Mouse (Mus musculus) liver, embryonic 15.5 days (tissue): Measurements from ENCODE around the gene P3h2. TPM values are rescaled to one million over a fixed set of nuclear protein-coding genes. Genes with fewer than 3 reads are reported as not detected.

ENCODE experiments used
- ATAC-seq: fragments of 200-750 bp; cut with Nextera tagmentation; 2 replicates; pipeline ENCODE4 v1.8.0; 2017; ENCODE audit warnings: moderate number of reproducible peaks, mild to moderate bottlenecking, moderate library complexity; ENCODE audit not compliant: insufficient read depth
- H3K27ac ChIP-seq: fragments of 300-500 bp; sonication (generic); replicated peaks from 2 replicates; pipeline ENCODE4 v1.5.1; 2015; ENCODE audit warnings: mild to moderate bottlenecking, inconsistent platforms
- H3K27me3 ChIP-seq: fragments of 300-500 bp; sonication (generic); 2 replicates; pipeline ENCODE4 v1.6.1; 2015; ENCODE audit warnings: mild to moderate bottlenecking, inconsistent platforms
- H3K36me3 ChIP-seq: fragments of 300-500 bp; sonication (generic); replicated peaks from 2 replicates; pipeline ENCODE4 v1.6.1; 2015; ENCODE audit warnings: moderate library complexity, mild to moderate bottlenecking, inconsistent platforms
- H3K4me1 ChIP-seq: fragments of 300-500 bp; sonication (generic); replicated peaks from 2 replicates; pipeline ENCODE4 v1.6.1; 2015; ENCODE audit warnings: inconsistent platforms
- H3K4me2 ChIP-seq: fragments of 300-500 bp; sonication (generic); 2 replicates; pipeline ENCODE4 v1.6.1; 2015; ENCODE audit warnings: moderate library complexity, mild to moderate bottlenecking, inconsistent platforms
- H3K4me3 ChIP-seq: fragments of 300-500 bp; sonication (generic); replicated peaks from 2 replicates; pipeline ENCODE4 v1.5.1; 2015; ENCODE audit warnings: mild to moderate bottlenecking, inconsistent platforms
- H3K9ac ChIP-seq: fragments of 300-500 bp; sonication (generic); 2 replicates; pipeline ENCODE4 v1.6.1; 2015; ENCODE audit warnings: moderate library complexity, mild to moderate bottlenecking, inconsistent platforms
- H3K9me3 ChIP-seq: fragments of 300-500 bp; sonication (generic); replicated peaks from 2 replicates; pipeline ENCODE4 v1.6.1; 2016; ENCODE audit warnings: inconsistent platforms
- WGBS: fragments of 180-500 bp; shearing (Covaris S2); methylation state at CpG from one replicate; pipeline ENCODE4 v1.1.7; 2015; ENCODE audit warnings: mixed read lengths; ENCODE audit not compliant: insufficient replicate concordance; 5-methylcytosine and 5-hydroxymethylcytosine counted together
- polyA plus RNA-seq: library from polyadenylated mRNA; unstranded; fragments of >200 nt; fragmentation: Nextera tagmentation; extraction: Ambion mirVana; gene quantifications from 2 replicates; pipeline ENCODE4 v1.2.1, GENCODE M21; 2015

Gene P3h2
- polyA plus RNA-seq, 1 experiment from 2014 or later, result 0.76 TPM

DNA sequence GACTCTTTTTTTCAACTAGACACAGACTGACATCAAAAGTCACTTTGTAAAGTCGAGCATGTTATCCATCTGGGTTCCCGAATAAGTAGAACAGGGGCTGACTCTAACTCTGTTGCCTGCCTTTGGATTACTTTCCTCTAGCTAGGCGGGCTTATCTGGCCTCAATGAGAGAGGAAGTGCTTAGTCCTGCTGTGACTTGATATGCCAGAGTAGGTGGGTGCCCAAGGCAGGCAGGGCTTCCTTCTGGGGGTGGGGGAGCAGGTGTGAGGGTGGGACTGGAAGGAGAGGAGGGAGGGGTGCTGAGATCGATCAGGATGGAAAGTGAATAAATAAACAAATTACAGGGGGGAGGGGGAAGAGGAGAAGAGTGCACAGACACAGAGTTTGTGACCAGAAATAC lies 11.7 kb downstream of the P3h2 start:
- WGBS, result 16% methylated on average over 4 of the region's 4 CpGs
- no peaks in the 10 kb centered on the region for H3K27me3 ChIP-seq
- no peak overlapping the region for H3K9ac ChIP-seq
- no peak overlapping the region for H3K4me2 ChIP-seq
- H3K4me3 ChIP-seq, result no peak overlapping the region
- ATAC-seq, result no peak
- H3K4me1 ChIP-seq, result no peaks in the 10 kb centered on the region
- no peaks in the 10 kb centered on the region for H3K9me3 ChIP-seq
- H3K36me3 ChIP-seq, result no peaks in the 10 kb centered on the region
- no peak overlapping the region for H3K27ac ChIP-seq

DNA sequence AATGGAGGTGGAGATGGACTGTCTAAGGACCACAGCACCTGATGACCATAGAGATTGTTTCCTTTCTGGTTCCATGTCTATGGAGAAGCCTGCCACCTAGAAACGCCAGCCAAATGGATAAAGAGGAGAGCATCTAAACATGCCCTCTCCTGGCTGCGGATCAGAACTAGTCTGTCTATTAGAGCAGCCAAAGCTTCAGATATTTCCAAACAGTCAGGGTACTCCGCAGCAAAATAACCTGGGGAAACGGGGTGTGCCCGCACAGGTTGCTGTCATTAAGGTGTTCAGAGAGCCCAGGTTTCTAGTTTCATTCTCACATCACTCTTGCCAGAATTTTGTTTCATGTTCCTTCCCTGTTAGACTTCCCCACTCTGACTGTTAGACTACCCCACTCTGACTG lies 16.6 kb downstream of the P3h2 start:
- no peaks in the 10 kb centered on the region for H3K9me3 ChIP-seq
- no peaks in the 10 kb centered on the region for H3K27me3 ChIP-seq
- no peak overlapping the region for H3K27ac ChIP-seq
- H3K4me2 ChIP-seq, result no peak overlapping the region
- 66% methylated on average over 5 of the region's 5 CpGs for WGBS
- H3K4me1 ChIP-seq, result no peaks in the 10 kb centered on the region
- no peak overlapping the region for H3K4me3 ChIP-seq
- H3K9ac ChIP-seq, result no peak overlapping the region
- H3K36me3 ChIP-seq, result no peaks in the 10 kb centered on the region
- ATAC-seq, result no peak

DNA sequence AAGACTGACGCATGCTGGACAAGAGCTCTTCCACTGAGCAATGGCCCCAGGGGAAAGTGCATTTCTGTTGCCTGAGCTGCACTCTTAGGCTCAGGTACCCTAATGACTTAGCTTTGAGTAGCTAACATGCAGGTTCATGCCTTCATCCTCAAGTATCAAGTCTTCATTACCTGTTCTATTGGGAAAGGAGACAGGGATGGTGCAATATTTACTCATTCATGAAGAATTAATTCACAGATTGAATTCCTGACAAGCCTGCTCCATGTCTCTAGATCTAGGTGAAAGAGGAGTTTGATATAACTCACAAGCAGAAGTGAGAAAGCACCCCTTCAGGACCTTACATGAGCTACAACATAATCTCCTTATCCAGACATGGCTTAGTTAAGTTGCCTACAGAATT lies 17.3 kb downstream of the P3h2 start:
- H3K36me3 ChIP-seq, result no peaks in the 10 kb centered on the region
- 61% methylated on average over 1 of the region's 1 CpGs for WGBS
- H3K4me2 ChIP-seq, result no peak overlapping the region
- no peaks in the 10 kb centered on the region for H3K9me3 ChIP-seq
- H3K27me3 ChIP-seq, result no peaks in the 10 kb centered on the region
- H3K27ac ChIP-seq, result no peak overlapping the region
- no peak for ATAC-seq
- H3K4me3 ChIP-seq, result no peak overlapping the region
- H3K9ac ChIP-seq, result no peak overlapping the region
- H3K4me1 ChIP-seq, result no peaks in the 10 kb centered on the region

DNA sequence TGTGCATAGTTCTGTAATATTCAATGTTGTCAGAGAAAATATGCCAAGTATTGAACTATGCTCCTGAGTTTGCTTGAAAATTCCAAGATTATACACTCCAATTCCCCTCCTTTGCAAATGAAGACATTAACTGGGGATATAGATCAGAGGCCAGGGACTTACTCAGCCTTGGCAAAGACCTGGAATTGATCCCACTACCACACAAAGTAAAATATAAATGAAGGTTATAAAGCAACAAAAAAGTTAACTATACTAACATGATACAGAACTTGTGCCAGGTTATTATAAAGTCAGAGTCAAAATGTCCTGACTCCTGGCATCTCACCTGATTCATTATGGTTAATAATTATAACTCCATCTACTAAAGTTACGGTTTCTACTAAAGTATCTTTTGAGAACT lies 18.6 kb downstream of the P3h2 start:
- Histone ChIP-seq H3K27me3 (no peaks in the 10 kb centered on the region), H3K9ac (no peak overlapping the region), H3K4me1 (no peaks in the 10 kb centered on the region), H3K9me3 (no peaks in the 10 kb centered on the region), H3K4me3 (no peak overlapping the region), H3K4me2 (no peak overlapping the region), H3K36me3 (no peaks in the 10 kb centered on the region), H3K27ac (no peak overlapping the region)
- ATAC-seq, result no peak
- 64% methylated on average over 1 of the region's 1 CpGs for WGBS

DNA sequence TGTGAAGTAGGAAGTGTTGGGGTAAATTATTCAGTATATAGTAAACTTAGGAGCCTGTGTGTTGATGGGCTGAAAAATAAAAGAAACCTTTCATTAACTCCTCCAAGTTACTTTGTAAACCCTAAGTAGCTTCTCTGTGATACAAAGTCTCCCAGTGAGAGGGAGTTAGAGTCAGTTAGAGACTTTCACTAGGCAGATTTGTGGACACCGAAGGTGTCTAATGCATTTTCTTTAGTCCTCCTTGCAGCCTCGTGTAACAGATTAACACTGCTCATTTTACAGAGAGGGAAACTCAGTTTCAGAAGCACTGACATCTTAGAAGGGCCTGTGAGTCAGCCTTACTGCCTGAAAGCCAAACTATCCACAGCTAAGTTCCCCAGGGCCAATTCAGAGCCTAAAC lies 20.4 kb downstream of the P3h2 start:
- Histone ChIP-seq H3K4me2 (no peak overlapping the region), H3K27me3 (no peaks in the 10 kb centered on the region)

DNA sequence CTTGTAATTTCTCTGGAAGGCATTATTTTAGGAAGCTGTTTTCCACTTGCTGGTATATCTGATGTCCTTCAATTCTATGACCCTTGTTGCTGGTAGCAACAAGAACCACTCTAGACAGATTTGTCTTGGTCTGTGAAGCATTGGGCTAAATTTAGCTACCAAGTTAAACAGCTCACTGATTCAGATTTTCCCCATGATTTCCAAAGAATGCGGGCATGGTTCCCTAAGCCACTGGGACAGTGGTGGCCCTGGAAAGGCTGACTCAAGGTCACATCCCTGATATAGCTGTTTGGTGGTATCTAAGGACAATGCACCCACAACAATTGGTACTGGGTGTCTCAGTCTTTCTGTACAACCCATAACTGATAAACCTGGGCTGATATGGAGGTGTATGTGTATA lies 22.8 kb downstream of the P3h2 start:
- H3K9ac ChIP-seq, result no peak overlapping the region
- H3K4me3 ChIP-seq, result no peak overlapping the region
- H3K4me2 ChIP-seq, result no peak overlapping the region
- H3K27me3 ChIP-seq, result no peaks in the 10 kb centered on the region
- H3K36me3 ChIP-seq, result no peaks in the 10 kb centered on the region
- ATAC-seq, result no peak
- H3K27ac ChIP-seq, result no peak overlapping the region
- no peaks in the 10 kb centered on the region for H3K4me1 ChIP-seq
- no peaks in the 10 kb centered on the region for H3K9me3 ChIP-seq
- WGBS, result 67% methylated on average over 1 of the region's 1 CpGs

More for the DNA sequence above, 20.4 kb downstream of the P3h2 start:
- Histone ChIP-seq H3K36me3 (no peaks in the 10 kb centered on the region), H3K9me3 (no peaks in the 10 kb centered on the region), H3K4me1 (no peaks in the 10 kb centered on the region), H3K27ac (no peak overlapping the region), H3K9ac (no peak overlapping the region), H3K4me3 (no peak overlapping the region)
- WGBS, result 47% methylated on average over 2 of the region's 2 CpGs
- ATAC-seq, result no peak

DNA sequence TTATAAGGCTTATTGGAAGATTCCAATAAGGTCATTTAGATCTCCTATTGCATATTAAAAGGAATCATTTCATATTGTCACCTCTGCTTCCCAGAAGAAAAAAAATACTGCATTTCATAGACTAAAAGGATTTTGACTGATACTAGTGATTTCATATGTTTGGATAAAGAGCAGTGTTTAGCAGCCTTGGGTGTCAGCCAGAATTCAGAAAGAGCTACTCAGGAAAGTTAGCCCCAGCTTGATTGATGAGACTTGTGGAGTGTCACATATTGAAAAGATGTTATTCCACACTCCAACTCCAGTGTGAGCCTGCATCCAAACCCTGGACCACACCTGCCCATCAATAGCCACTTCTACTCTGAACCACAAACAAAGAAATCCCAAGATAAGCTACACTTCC lies 23.2 kb downstream of the P3h2 start:
- no peaks in the 10 kb centered on the region for H3K9me3 ChIP-seq
- H3K9ac ChIP-seq, result no peak overlapping the region
- H3K4me2 ChIP-seq, result no peak overlapping the region
- H3K4me3 ChIP-seq, result no peak overlapping the region
- ATAC-seq, result no peak
- H3K27ac ChIP-seq, result no peak overlapping the region
- no peaks in the 10 kb centered on the region for H3K27me3 ChIP-seq
- no peaks in the 10 kb centered on the region for H3K36me3 ChIP-seq
- H3K4me1 ChIP-seq, result no peaks in the 10 kb centered on the region

DNA sequence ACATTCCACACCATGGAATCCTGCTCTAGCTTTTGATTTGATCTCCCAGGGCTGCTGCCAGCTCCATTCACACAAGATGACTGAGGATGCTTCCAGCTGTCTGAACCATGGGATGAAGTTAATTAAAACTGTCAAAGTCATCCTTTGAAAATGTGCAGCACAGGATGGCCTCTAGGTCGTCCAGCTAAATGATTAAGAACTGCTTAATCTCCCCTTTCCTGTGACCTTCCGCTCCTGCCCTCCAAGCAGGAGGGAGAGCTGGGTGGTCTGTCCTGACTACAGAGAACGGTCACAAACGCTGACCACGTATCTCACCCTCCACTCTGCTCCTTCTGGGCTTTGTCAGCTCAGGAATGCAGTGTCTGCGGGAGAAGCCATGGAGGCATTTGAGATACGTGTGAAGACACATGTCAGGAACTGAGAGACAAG lies 26.6 kb downstream of the P3h2 start:
- Histone ChIP-seq H3K9ac (no peak overlapping the region), H3K4me2 (no peak overlapping the region), H3K27ac (no peak overlapping the region), H3K4me3 (no peak overlapping the region), H3K4me1 (no peaks in the 10 kb centered on the region), H3K9me3 (no peaks in the 10 kb centered on the region), H3K27me3 (no peaks in the 10 kb centered on the region), H3K36me3 (no peaks in the 10 kb centered on the region)
- 35% methylated on average over 7 of the region's 7 CpGs for WGBS
- no peak for ATAC-seq

DNA sequence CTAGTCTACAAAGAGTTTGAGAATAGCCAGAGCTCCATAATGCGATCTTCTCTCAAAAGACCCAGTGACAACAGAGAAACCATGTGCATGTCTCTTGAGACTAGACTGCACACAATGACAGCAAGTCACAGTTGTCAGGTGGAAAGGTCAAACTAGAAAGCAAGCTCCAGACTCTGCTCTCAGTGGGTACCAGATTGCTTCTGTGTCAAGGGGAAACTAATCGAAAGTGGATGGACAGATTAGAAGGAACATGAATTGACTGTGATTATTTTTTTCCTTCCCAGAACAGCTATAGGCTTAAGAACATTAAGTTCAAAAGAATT lies 27.5 kb downstream of the P3h2 start:
- WGBS, result 48% methylated on average over 2 of the region's 2 CpGs
- no peak for ATAC-seq

DNA sequence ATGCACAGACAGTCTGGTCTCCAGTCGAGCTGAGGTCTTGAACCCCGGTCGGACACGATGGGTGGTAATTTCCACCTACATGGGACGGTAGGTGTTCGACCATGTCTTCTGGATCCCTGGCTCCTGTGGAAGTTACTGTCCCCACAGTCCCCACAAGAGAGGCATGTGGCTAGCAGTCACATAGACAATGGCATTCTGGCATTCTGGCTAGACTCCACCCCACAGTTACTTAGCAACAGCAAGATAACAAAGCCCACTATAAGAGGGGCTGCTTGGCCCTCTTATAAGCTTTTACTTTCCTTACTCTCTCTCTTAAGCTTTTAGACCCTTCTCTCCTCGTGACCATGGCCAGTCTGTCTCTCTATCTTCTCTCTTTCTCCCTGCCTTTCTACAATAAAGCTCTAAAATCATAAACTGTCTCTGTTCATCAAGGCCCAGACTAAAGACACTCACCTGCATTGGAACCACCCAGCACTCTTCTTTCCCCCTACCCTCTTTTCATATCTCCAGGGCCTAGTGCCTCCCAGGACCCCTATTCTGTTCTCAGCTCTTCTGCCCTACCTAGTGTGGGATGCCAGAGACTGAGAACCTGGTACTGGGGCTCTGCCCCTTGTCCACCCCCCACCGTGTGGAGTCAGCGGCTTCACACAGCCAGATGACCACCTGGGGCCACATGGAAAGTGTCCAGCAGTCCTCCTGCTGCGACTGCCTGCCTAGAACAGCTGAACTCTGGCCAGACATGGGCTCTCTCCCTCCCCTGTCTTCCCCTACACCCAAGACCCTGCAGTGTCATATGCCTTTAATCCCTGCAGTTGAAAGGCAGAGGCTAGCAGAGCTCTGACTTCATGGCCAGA lies 28.1 kb downstream of the P3h2 start:
- ATAC-seq, result no peak

More for the DNA sequence above, 27.5 kb downstream of the P3h2 start:
- no peak overlapping the region for H3K9ac ChIP-seq
- no peak overlapping the region for H3K27ac ChIP-seq
- no peak overlapping the region for H3K4me2 ChIP-seq
- H3K4me1 ChIP-seq, result no peaks in the 10 kb centered on the region
- H3K27me3 ChIP-seq, result no peaks in the 10 kb centered on the region
- H3K4me3 ChIP-seq, result no peak overlapping the region
- no peaks in the 10 kb centered on the region for H3K9me3 ChIP-seq
- no peaks in the 10 kb centered on the region for H3K36me3 ChIP-seq

DNA sequence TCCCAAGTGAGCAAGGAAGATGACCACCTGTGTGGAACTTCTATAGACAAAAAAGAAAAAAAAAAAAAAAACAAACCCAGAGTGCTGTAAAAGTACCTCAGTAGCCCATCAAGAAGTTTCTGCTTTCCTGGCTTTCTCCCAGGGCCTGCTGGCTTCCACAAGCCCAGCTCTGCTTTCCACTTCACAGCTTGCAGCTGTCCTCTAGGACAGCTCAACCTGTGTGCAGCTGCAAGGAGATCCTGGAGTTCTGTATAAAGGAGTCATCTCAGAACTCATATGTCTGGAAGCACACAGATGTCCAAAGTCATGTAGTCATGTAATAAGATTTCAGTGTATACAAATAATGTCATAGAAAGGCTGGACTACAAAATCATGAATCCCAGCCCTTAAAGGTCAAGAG lies 30.5 kb downstream of the P3h2 start:
- Histone ChIP-seq H3K9me3 (no peaks in the 10 kb centered on the region), H3K9ac (no peak overlapping the region), H3K4me1 (no peaks in the 10 kb centered on the region), H3K4me2 (no peak overlapping the region), H3K27ac (no peak overlapping the region), H3K27me3 (no peaks in the 10 kb centered on the region), H3K36me3 (no peaks in the 10 kb centered on the region), H3K4me3 (no peak overlapping the region)
- ATAC-seq, result no peak

More for the DNA sequence above, 28.1 kb downstream of the P3h2 start:
- H3K9me3 ChIP-seq, result no peaks in the 10 kb centered on the region
- WGBS, result 56% methylated on average over 10 of the region's 10 CpGs
- H3K9ac ChIP-seq, result no peak overlapping the region
- H3K27ac ChIP-seq, result no peak overlapping the region
- H3K27me3 ChIP-seq, result no peaks in the 10 kb centered on the region
- H3K36me3 ChIP-seq, result no peaks in the 10 kb centered on the region
- no peak overlapping the region for H3K4me2 ChIP-seq
- H3K4me3 ChIP-seq, result no peak overlapping the region
- H3K4me1 ChIP-seq, result no peaks in the 10 kb centered on the region

DNA sequence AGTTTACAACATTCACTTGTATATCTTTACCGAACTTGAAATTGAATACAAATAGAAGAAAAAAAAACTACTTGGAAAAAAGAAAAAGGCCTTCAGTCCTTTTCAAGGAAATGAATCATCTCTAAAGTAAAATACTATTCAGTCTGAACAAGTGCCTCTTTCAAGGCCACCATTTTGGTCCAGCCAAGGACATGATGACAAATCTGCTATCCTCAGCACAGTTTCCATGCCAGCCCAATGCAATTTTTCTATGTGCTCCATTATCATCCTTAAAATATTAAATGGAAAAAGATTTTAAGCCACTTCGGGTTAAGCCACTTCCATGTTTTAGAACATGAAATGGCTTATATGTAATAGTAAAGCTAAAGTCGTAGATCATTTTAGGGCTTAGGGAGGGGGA lies 35.2 kb downstream of the P3h2 start:
- Histone ChIP-seq H3K4me2 (no peak overlapping the region), H3K27me3 (no peaks in the 10 kb centered on the region), H3K9ac (no peak overlapping the region), H3K9me3 (no peaks in the 10 kb centered on the region), H3K36me3 (no peaks in the 10 kb centered on the region), H3K4me1 (no peaks in the 10 kb centered on the region), H3K27ac (no peak overlapping the region), H3K4me3 (no peak overlapping the region)
- ATAC-seq, result no peak
- 58% methylated on average over 3 of the region's 3 CpGs for WGBS
